Mouse (Mus musculus): ENCODE data around the gene Slfnl1.

Slfnl1 gene

GRCm38 (mm10) chr4:120581711-120582110, 49.7 kb downstream of the Slfnl1 start:
- no peak for DNase-seq (ENCODE audit: low read depth, low spot score)

Measured in ZHBTc4 (cell line).